Mouse (Mus musculus) induced T-regulatory cell, adult 2 months (primary cell): ENCODE measurements at regions not wholly inside any gene's neighbourhood (a gene's known extent, or its start where the extent isn't known, plus 50 kb on each side); places are given as distances from the start of the nearest gene placed in this dataset.
A peak's percentile ranks its signal among the peaks of the same experiment; 100 is the strongest.

ENCODE experiments used
- DNase-seq: peaks from one replicate; pipeline ENCODE4 v3.0.0-alpha.2; 2012; ENCODE audit warnings: low read depth

GRCm38 (mm10) chr12:106729686-106730085, 719.7 kb downstream of the Vrk1 start:
- DNase-seq: no peak

- DNase-seq: no peak
Observed at GRCm38 (mm10) chr12:106732108-106732857, 722.3 kb downstream of the Vrk1 start.

GRCm38 (mm10) chr12:106748765-106749164, 738.7 kb downstream of the Vrk1 start:
- no peak for DNase-seq

GRCm38 (mm10) chr12:106763552-106763951, 724.9 kb upstream of the 3110018I06Rik start:
- DNase-seq: no peak

- no peak for DNase-seq
Observed at GRCm38 (mm10) chr12:106764516-106764915, 723.9 kb upstream of the 3110018I06Rik start.

GRCm38 (mm10) chr12:106773536-106773935, 714.9 kb upstream of the 3110018I06Rik start:
- DNase-seq: no peak

GRCm38 (mm10) chr12:106796596-106796995, 691.8 kb upstream of the 3110018I06Rik start:
- DNase-seq: no peak

- no peak for DNase-seq
Observed at GRCm38 (mm10) chr12:106819736-106820135, 668.7 kb upstream of the 3110018I06Rik start.

GRCm38 (mm10) chr12:106822311-106822710, 666.1 kb upstream of the 3110018I06Rik start:
- DNase-seq: no peak

GRCm38 (mm10) chr12:106828542-106828941, 659.9 kb upstream of the 3110018I06Rik start:
- no peak for DNase-seq

- DNase-seq: no peak
Observed at GRCm38 (mm10) chr12:106829323-106829722, 659.1 kb upstream of the 3110018I06Rik start.

- no peak for DNase-seq
Observed at GRCm38 (mm10) chr12:106835241-106835640, 653.2 kb upstream of the 3110018I06Rik start.

- DNase-seq: no peak
Observed at GRCm38 (mm10) chr12:106839618-106840017, 648.8 kb upstream of the 3110018I06Rik start.

- no peak for DNase-seq
Observed at GRCm38 (mm10) chr12:106840150-106840651, 648.2 kb upstream of the 3110018I06Rik start.

GRCm38 (mm10) chr12:106841996-106842395, 646.4 kb upstream of the 3110018I06Rik start:
- no peak for DNase-seq

- DNase-seq: no peak
Observed at GRCm38 (mm10) chr12:106842396-106842795, 646.0 kb upstream of the 3110018I06Rik start.

GRCm38 (mm10) chr12:106851666-106852065, 636.8 kb upstream of the 3110018I06Rik start:
- peak; percentile 15 for DNase-seq

- DNase-seq: no peak
Observed at GRCm38 (mm10) chr12:106852736-106853135, 635.7 kb upstream of the 3110018I06Rik start.

GRCm38 (mm10) chr12:106853711-106854240, 634.7 kb upstream of the 3110018I06Rik start:
- DNase-seq: no peak

- DNase-seq: no peak
Observed at GRCm38 (mm10) chr12:106855520-106855919, 632.9 kb upstream of the 3110018I06Rik start.

- DNase-seq: no peak
Observed at GRCm38 (mm10) chr12:106861638-106862037, 626.8 kb upstream of the 3110018I06Rik start.

GRCm38 (mm10) chr12:106864076-106864475, 624.4 kb upstream of the 3110018I06Rik start:
- DNase-seq: no peak

GRCm38 (mm10) chr12:106868036-106868435, 620.4 kb upstream of the 3110018I06Rik start:
- no peak for DNase-seq
